ENCODE assay signal across 8 mouse cellular contexts in the genomic region with DNA sequence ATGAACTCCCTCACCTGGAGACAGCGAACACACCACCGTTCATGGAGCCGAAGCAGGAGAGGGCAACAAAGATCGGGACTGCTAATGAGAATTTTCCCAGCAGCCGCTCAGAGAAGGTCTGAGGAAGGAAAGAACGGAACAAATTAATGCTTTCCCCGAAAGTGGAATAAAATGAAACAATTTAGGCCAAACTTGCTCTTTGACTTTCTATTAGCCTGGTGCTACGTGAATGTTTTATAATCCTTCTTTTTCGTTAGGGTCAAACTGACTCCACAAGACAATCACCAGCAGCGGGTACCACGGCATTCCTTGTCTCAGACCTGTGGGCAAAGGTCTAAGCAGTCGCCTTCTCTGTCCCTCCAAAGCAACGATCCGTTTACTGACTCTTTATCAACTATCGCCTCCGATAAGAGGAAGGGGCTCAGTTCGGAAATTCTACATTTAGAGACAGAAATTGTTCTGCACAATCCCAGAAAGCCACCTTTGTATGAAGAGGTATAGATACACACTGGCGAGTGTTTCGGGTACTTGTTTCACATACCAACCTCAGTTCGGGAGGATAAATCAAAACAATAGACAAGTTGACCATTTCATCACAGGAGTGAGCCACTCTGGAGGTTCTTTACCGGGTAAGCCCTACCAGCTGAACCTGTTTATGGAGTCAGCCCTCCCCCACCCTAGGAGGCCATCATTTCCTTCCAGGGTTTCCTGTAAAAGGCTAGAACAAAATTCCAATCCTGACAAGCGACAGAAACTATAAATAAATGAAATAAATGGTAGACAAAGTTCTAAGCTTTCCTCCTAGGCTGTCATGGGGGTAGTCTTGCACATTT.
A peak's percentile ranks its signal among the peaks of the same experiment; 100 is the strongest.
DNase-seq lines count a peak whose midpoint lies in the region; ATAC-seq lines count a peak whose summit lies in the region.

No protein-coding gene starts in this region.

- no peaks in the 10 kb centered on the region for H3K27me3 ChIP-seq in forebrain, embryonic 14.5 days (replicated peaks; ENCODE audit: control insufficient read depth, insufficient read depth, low read length)
- no peaks in the 10 kb centered on the region for H3K27me3 ChIP-seq in kidney, embryonic 14.5 days (ENCODE audit: control insufficient read depth, insufficient read depth, low read length)

- 0 out of 2 replicates have a peak, but pooled peaks cover 6% of the 10 kb centered on the region for H3K4me1 ChIP-seq in forebrain, embryonic 14.5 days (ENCODE audit: control insufficient read depth, insufficient read depth, low read length)
- no peaks in the 10 kb centered on the region for H3K4me1 ChIP-seq in kidney, embryonic 14.5 days (ENCODE audit: control insufficient read depth, insufficient read depth, low read length)

- H3K27ac ChIP-seq in forebrain, embryonic 14.5 days (ENCODE audit: low read depth, low read length): no peak overlapping the region
- peak overlapping the region; percentile 47; the same call in 1 of the 2 replicates for H3K27ac ChIP-seq in kidney, embryonic 14.5 days (ENCODE audit: low read depth, low read length)
- no peak overlapping the region for H3K27ac ChIP-seq in macrophage

- peak; percentile 61 for ATAC-seq in forebrain, embryonic 14.5 days
- peak; percentile 77 for ATAC-seq in kidney, embryonic 14.5 days (ENCODE audit: low FRiP score, low TSS enrichment)
- no peak for ATAC-seq in activated CD4-positive, CD25-positive, alpha-beta regulatory T cell, adult 4 months

- peak; percentile 7 for DNase-seq in kidney, adult 18-20 months
- DNase-seq in kidney, adult 11 months: no peak
- DNase-seq in forebrain, embryonic 14.5 days (ENCODE audit: low spot score): peak; percentile 31
- DNase-seq in yolk sac, embryonic 10.5 days (ENCODE audit: low spot score): peak; percentile 6
- no peak for DNase-seq in layer of hippocampus, adult 9-10 months (ENCODE audit: low spot score)

- peak overlapping the region; percentile 55 for H3K9ac ChIP-seq in forebrain, embryonic 14.5 days (ENCODE audit: low read length)
- H3K9ac ChIP-seq in kidney, embryonic 14.5 days (ENCODE audit: low read depth, low read length): 0 out of 2 replicates have a peak overlapping the region, but pooled peaks have one; percentile 23

- no peaks in the 10 kb centered on the region for H3K79me2 ChIP-seq in macrophage (ENCODE audit: inconsistent target)

- peak overlapping the region; percentile 22 for H3K4me3 ChIP-seq in forebrain, embryonic 14.5 days (ENCODE audit: low read depth, low read length)
- peak overlapping the region; percentile 38 for H3K4me3 ChIP-seq in kidney, embryonic 14.5 days (ENCODE audit: low read length)
- H3K4me3 ChIP-seq in macrophage (ENCODE audit: inconsistent target): peak overlapping the region; percentile 26

- 25% methylated on average over 22 of the region's 22 CpGs for WGBS in forebrain, embryonic 14.5 days
- WGBS in kidney, embryonic 14.5 days: 21% methylated on average over 22 of the region's 22 CpGs
- 15% methylated on average over 22 of the region's 22 CpGs for WGBS in macrophage (ENCODE audit: missing documents)

- H3K9me3 ChIP-seq in forebrain, embryonic 14.5 days (replicated peaks; ENCODE audit: control insufficient read depth, low read length): no peaks in the 10 kb centered on the region
- H3K9me3 ChIP-seq in kidney, embryonic 14.5 days (ENCODE audit: control insufficient read depth, low read length): no peaks in the 10 kb centered on the region

- H3K36me3 ChIP-seq in forebrain, embryonic 14.5 days (ENCODE audit: control insufficient read depth, insufficient read depth, low read length): no peaks in the 10 kb centered on the region
- no peaks in the 10 kb centered on the region for H3K36me3 ChIP-seq in kidney, embryonic 14.5 days (ENCODE audit: control insufficient read depth, insufficient read depth, low read length)
- H3K36me3 ChIP-seq in macrophage (ENCODE audit: inconsistent target): no peaks in the 10 kb centered on the region

- peak overlapping the region; percentile 52 for H3K4me2 ChIP-seq in forebrain, embryonic 14.5 days (ENCODE audit: low read length)
- peak overlapping the region; percentile 56 for H3K4me2 ChIP-seq in kidney, embryonic 14.5 days (replicated peaks; ENCODE audit: low read depth, low read length)

Comparison
In these comparisons a context has a peak if more than half of its experiments do, and no peak if none do; other contexts are left out.
1. DNase-seq: peak in kidney, adult 18-20 months (single experiment), forebrain, embryonic 14.5 days (single experiment) and yolk sac, embryonic 10.5 days (single experiment); none in kidney, adult 11 months (single experiment) and layer of hippocampus, adult 9-10 months (single experiment).
2. Peak in every context shown above with its lines, with median percentiles within 50 percentile points of each other: H3K4me3 ChIP-seq.